Mouse (Mus musculus): Measurements from ENCODE around the gene Emc7.

Emc7 gene

GRCm38 (mm10) chr2:112480669-112481068 lies 25.9 kb downstream of the Emc7 start, which contains the start of gene Chrm5:
Chrm5 (minus strand) TSS chr2:112480769.
- no peak for DNase-seq

- DNase-seq: peak; percentile 85
Observed at GRCm38 (mm10) chr2:112481564-112481963, 26.8 kb downstream of the Emc7 start.

GRCm38 (mm10) chr2:112482533-112483333 lies 27.9 kb downstream of the Emc7 start:
- DNase-seq: peak; percentile 79

- peak; percentile 90 for DNase-seq
Observed at GRCm38 (mm10) chr2:112483334-112483651, 28.5 kb downstream of the Emc7 start.

GRCm38 (mm10) chr2:112484886-112485285 lies 30.1 kb downstream of the Emc7 start:
- peak; percentile 95 for DNase-seq

- peak; percentile 91 for DNase-seq
Observed at GRCm38 (mm10) chr2:112490483-112491196, 35.8 kb downstream of the Emc7 start.

- no peak for DNase-seq
Observed at GRCm38 (mm10) chr2:112491629-112492028, 36.8 kb downstream of the Emc7 start.

GRCm38 (mm10) chr2:112492431-112492855 lies 37.6 kb downstream of the Emc7 start:
- no peak for DNase-seq

- peak; percentile 99 for DNase-seq
Observed at GRCm38 (mm10) chr2:112492856-112493538, 38.2 kb downstream of the Emc7 start, which contains the start of gene Aven. Aven (plus strand) TSS chr2:112492964.

- no peak for DNase-seq
Observed at GRCm38 (mm10) chr2:112493539-112494260, 38.9 kb downstream of the Emc7 start.

GRCm38 (mm10) chr2:112497851-112498250 lies 43.1 kb downstream of the Emc7 start:
- DNase-seq: peak; percentile 87

GRCm38 (mm10) chr2:112501209-112501608 lies 46.4 kb downstream of the Emc7 start:
- peak; percentile 97 for DNase-seq

- DNase-seq: no peak
Observed at GRCm38 (mm10) chr2:112503978-112504377, 49.2 kb downstream of the Emc7 start.

GRCm38 (mm10) chr2:112506841-112507435 lies 52.1 kb downstream of the Emc7 start:
- no peak for DNase-seq

- DNase-seq: no peak
Observed at GRCm38 (mm10) chr2:112507444-112507843, 52.6 kb downstream of the Emc7 start.

GRCm38 (mm10) chr2:112510140-112510539 lies 55.3 kb downstream of the Emc7 start:
- peak; percentile 68 for DNase-seq

- DNase-seq: peak; percentile 34
Observed at GRCm38 (mm10) chr2:112513036-112513435, 58.2 kb downstream of the Emc7 start.

- DNase-seq: peak; percentile 55
Observed at GRCm38 (mm10) chr2:112516728-112517127, 61.9 kb downstream of the Emc7 start.

GRCm38 (mm10) chr2:112517218-112517617 lies 62.4 kb downstream of the Emc7 start:
- peak; percentile 51 for DNase-seq

GRCm38 (mm10) chr2:112518541-112518940 lies 63.7 kb downstream of the Emc7 start:
- DNase-seq: peak; percentile 25

- DNase-seq: peak; percentile 19
Observed at GRCm38 (mm10) chr2:112520526-112521482, 66.0 kb downstream of the Emc7 start.
